Mouse (Mus musculus) G1E-ER4 (cell line): Measurements from ENCODE around the gene Olfr726. TPM values are rescaled to one million over a fixed set of nuclear protein-coding genes. Genes with fewer than 3 reads are reported as not detected.

Experiments used
- GATA1 ChIP-seq: IDR thresholded peaks from one replicate; pipeline ENCODE4 v1.8.0; 2012; ENCODE audit warnings: low read length, inconsistent platforms
- polyA plus RNA-seq: library from polyadenylated mRNA; stranded (reverse); fragments of >175 nt; gene quantifications from 2 replicates; pipeline ENCODE4 v1.2.3, GENCODE M21; 2012

Olfr726 gene
- not detected in 2 replicates for polyA plus RNA-seq

DNA sequence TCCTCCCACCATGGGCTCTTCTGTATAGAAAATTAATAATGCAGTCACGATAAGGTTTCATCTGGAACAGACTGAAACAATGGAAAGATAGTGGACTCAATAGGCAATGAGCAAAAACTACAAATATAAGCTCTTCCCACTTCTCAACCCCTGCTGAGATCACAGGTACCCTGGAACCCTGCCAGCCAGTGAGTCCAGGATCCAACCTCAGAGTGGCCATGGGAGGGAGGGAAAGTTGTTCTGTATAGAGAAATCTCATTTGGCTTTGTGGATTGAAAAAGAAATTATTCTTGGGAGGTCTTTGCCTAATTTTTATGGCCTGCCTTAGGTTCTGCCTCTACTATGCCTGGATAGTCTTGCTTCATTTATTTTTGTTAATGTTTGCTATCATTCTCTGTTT is at the start of gene Olfr726:
Olfr726 (minus strand) TSS at position 101 of the 400 bp plus-strand sequence.
- no peak for TF ChIP-seq GATA1

GRCm38 (mm10) chr14:50122886-50123285 is 32.1 kb upstream of the Olfr726 start, which contains the start of gene Olfr727:
TSS of gene Olfr727 (plus strand) at chr14:50123186.
- no peak for TF ChIP-seq GATA1

DNA sequence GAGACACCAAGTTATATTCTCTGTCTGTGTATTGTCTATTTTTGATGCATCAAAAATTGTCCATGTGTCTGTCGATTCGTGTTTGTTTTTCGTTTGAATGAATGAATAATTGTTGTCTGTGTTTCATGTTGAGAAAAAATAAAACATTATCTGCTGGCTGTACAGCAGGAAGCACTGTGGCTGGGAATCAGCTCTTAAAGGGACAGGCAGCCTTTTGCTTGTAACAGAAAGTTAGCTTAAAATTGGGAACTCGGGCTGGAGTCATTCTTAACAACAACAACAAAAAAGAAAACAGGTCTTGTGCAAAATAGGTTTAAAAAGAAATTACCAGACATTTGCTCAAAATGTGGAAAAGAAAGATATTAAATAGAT is 28.0 kb downstream of the Olfr726 start:
- no peak for TF ChIP-seq GATA1

DNA sequence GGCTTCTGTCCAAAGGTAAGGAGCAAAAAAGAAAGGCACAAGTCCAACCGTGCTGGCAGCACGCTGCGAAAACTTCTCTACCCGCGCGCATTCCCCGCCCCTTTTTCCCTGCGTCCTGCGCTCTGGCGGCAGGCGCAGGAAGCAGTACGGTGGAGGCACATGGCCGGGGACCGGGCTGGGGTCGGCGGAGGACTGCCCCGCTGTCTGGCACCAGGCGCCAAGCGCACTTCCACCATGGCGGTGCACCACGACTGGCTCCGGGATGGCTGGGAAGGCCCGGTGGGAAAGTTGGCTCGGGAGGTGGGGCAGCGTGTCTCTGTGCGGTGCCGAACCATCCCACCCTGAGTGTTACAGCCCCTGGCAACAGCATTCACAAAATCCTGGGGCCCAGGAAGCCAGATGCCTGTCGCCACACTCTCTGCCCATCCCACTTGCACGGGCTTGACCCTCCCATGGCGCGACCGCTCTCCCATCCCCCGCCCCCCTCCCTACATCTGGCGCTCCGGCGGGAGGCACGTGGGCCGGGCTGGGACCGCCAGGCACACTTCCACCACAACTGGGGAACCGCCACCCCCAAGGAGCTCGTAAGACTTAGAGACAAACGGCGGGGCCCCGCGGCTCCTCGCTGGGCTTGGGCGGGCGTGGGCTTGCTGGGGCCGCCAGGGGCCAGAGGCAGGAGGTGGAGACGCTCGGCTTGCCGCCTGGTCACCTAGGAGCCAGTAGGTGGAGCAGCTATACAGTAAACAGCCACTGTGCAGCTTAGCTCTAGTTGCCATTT is 28.6 kb downstream of the Olfr726 start:
- TF ChIP-seq GATA1, result no peak

GRCm38 (mm10) chr14:50061590-50061954 is 29.2 kb downstream of the Olfr726 start:
- TF ChIP-seq GATA1, result no peak

DNA sequence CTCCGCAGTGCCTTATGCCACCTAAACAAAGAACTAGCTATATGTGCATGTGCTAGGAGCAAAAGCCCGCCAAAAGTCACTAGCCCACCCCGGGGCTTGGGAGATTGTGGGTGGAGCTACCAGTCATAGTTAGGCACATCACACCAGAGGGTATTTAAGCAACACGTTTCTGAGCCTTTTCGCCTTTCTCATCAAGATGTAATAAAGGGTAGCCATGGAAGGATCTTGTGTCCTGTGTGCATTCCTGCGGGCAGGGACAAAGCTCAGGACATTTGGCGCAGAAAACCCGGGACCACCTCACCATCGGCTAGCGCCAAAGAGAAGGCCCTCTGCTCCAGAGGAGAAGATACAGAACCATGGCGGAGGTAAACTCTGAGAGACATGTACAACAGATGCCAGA is 29.6 kb downstream of the Olfr726 start:
- TF ChIP-seq GATA1, result no peak

DNA sequence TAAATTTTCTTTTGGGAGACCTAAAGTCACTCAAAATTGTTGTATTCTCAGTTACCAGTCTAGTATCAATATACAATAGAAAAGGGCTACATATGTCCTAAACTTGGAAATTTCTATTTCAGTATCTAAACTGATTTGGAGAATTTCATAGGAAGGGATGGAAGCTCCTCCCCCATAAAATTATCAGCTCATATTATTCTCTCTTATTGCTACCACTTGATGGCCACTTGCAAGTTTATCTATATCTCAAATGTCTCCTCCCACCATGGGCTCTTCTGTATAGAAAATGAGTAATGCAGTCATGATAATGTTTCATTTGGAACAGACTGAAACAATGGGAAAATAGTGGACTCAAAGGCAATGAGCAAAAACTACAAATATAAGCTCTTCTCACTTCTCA is 50.5 kb downstream of the Olfr726 start, which contains the start of gene Olfr725:
Olfr725 (minus strand) TSS at position 101 of the 400 bp plus-strand sequence.
- TF ChIP-seq GATA1, result no peak

Other genes starting within 250 kb of the Olfr726 start
- gene Olfr722, start 189.0 kb downstream of the Olfr726 start, polyA plus RNA-seq, result not detected in 2 replicates
- not detected in 2 replicates for gene Olfr723, start 159.2 kb downstream of the Olfr726 start, polyA plus RNA-seq
- gene Olfr724, start 127.7 kb downstream of the Olfr726 start, polyA plus RNA-seq, result not detected in 2 replicates
- not detected in 2 replicates for gene Olfr725, start 50.6 kb downstream of the Olfr726 start, polyA plus RNA-seq
- gene Olfr727, start 32.2 kb upstream of the Olfr726 start, polyA plus RNA-seq, result not detected in 2 replicates
- gene Olfr728, start 51.7 kb upstream of the Olfr726 start, polyA plus RNA-seq, result not detected in 2 replicates
- not detected in 2 replicates for gene Olfr729, start 62.0 kb upstream of the Olfr726 start, polyA plus RNA-seq
- not detected in 2 replicates for gene Olfr730, start 97.2 kb upstream of the Olfr726 start, polyA plus RNA-seq
- not detected in 2 replicates for gene Olfr731, start 150.9 kb upstream of the Olfr726 start, polyA plus RNA-seq
- gene Olfr732, start 193.3 kb upstream of the Olfr726 start, polyA plus RNA-seq, result not detected in 2 replicates
- gene Olfr733, start 210.6 kb upstream of the Olfr726 start, polyA plus RNA-seq, result not detected in 2 replicates
- not detected in 2 replicates for gene Olfr734, start 235.8 kb upstream of the Olfr726 start, polyA plus RNA-seq